Mouse (Mus musculus) forebrain, embryonic 10.5 days (tissue): ENCODE results near the gene Sptlc2. TPM values are rescaled to one million over a fixed set of nuclear protein-coding genes. Genes with fewer than 3 reads are reported as not detected.

Experiments
- DNase-seq: peaks from one replicate; pipeline ENCODE4 v3.0.0-alpha.2; 2017; ENCODE audit warnings: low spot score; ENCODE audit errors: extremely low spot score
- H3K27ac ChIP-seq: fragments of 300-500 bp; sonication (generic); 2 replicates; pipeline ENCODE4 v1.5.1; 2016; ENCODE audit warnings: mild to moderate bottlenecking
- H3K27me3 ChIP-seq: fragments of 300-500 bp; sonication (generic); 2 replicates; pipeline ENCODE4 v1.6.1; 2016; ENCODE audit warnings: mild to moderate bottlenecking; ENCODE audit not compliant: poor library complexity, severe bottlenecking
- H3K36me3 ChIP-seq: fragments of 300-500 bp; sonication (generic); replicated peaks from 2 replicates; pipeline ENCODE4 v1.6.1; 2016; ENCODE audit warnings: mild to moderate bottlenecking, moderate library complexity
- H3K4me1 ChIP-seq: fragments of 300-500 bp; sonication (generic); 2 replicates; pipeline ENCODE4 v1.6.1; 2016
- H3K4me3 ChIP-seq: fragments of 300-500 bp; sonication (generic); 2 replicates; pipeline ENCODE4 v1.5.1; 2016; ENCODE audit warnings: mild to moderate bottlenecking, moderate library complexity
- H3K9me3 ChIP-seq: fragments of 300-500 bp; sonication (generic); 2 replicates; pipeline ENCODE4 v1.6.1; 2016; ENCODE audit warnings: mild to moderate bottlenecking, moderate library complexity
- WGBS: fragments of 180-500 bp; shearing (Covaris S2); methylation state at CpG from one replicate; pipeline ENCODE4 v1.1.7; 2016; 5-methylcytosine and 5-hydroxymethylcytosine counted together
- polyA plus RNA-seq: library from polyadenylated mRNA; unstranded; fragments of >200 nt; fragmentation: Nextera tagmentation; extraction: Ambion mirVana; gene quantifications from 2 replicates; pipeline ENCODE4 v1.2.1, GENCODE M21; 2016

The Sptlc2 gene
- 51.4 and 56.1 TPM in 2 replicates for polyA plus RNA-seq

DNA sequence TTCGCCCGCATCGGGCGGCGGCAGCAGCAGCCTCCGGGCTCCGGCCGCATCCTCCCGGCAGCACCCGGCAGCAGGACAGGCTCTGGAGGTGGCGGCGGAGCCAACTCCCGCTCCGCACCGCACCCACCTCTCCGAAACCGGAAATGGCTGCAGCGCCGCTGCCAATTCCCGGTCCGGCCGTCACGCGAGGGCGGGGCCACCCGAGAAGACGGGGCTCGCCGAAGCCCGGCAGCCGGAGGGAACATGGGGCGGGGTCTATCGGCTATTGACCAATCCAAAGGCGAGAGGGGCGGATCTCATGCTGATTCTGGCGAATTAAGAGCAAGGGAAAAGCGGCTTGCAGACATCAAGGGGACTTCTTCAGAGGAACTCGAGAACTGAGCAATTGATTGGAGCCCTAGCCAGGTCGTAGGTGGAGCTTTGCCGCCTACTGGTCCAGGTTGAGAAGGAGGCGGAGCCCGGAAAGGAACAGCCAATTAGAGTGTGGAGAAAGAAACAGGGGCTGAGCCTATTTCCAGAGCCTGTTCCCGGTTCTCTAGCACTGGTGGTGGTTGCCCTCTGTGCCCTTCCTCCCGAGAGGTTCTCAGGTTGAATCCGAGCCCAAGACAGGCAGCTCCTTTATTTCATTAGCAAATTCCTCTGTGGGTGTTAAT is at the start of gene Sptlc2:
Gene Sptlc2, minus strand, starts transcription at position 234 of the 653 bp plus-strand sequence.
- Histone ChIP-seq H3K27ac (peak within 1 kb of the TSS; percentile 88), H3K36me3 (no peaks in the 10 kb centered on the region), H3K4me3 (peak within 1 kb of the TSS; percentile 98), H3K9me3 (no peaks in the 10 kb centered on the region), H3K27me3 (no peaks in the 10 kb centered on the region), H3K4me1 (peaks cover 23% of the 10 kb centered on the region)
- DNase-seq, result peak; percentile 99
- under 1% methylated on average over 45 of the region's 45 CpGs for WGBS

DNA sequence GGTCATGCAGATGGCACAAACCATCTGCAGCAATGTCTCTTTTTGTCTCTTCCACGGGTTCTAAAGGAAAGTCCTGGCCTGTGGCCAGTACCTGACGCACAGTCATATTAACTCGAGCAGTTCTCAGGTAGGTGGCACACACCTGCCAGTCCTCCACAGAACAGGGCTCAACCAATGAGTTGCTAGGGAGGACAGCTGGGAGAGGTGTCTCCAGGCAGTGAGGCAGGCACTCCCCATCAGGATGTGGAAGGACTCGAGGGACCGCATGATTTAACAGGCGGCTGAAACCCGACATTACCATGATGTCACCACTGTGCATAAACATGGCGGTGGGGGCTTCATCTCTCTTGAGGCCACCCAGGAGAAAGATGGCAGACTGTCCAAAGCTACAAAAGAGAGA is 40.7 kb upstream of the Sptlc2 start:
- Histone ChIP-seq H3K36me3 (peaks cover 98% of the 10 kb centered on the region), H3K4me1 (peaks cover 8% of the 10 kb centered on the region), H3K9me3 (no peaks in the 10 kb centered on the region), H3K27me3 (no peaks in the 10 kb centered on the region), H3K27ac (no peak overlapping the region), H3K4me3 (no peak overlapping the region)
- 92% methylated on average over 8 of the region's 8 CpGs for WGBS
- DNase-seq, result no peak

DNA sequence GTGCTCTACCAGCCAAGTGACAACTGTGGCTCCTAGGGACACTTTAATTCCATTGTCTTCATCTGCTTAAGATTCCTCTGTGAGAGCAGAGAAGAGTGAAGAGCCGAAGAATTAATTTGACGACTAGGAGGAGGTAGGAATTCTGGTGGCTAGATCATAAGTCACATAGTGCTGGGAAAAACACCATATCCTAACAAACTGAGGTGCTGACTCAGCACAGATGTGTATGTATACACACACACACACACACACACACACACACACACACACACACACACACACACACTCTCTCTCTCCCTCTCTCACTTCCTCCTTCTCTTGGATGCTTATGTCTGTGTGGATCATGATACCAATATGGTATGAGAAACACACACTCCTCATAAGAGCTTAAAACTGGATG is 40.1 kb upstream of the Sptlc2 start:
- H3K27ac ChIP-seq, result no peak overlapping the region
- H3K36me3 ChIP-seq, result peaks cover 98% of the 10 kb centered on the region
- H3K4me1 ChIP-seq, result peaks cover 8% of the 10 kb centered on the region
- H3K4me3 ChIP-seq, result no peak overlapping the region
- no peaks in the 10 kb centered on the region for H3K27me3 ChIP-seq
- 91% methylated on average over 2 of the region's 2 CpGs for WGBS
- no peaks in the 10 kb centered on the region for H3K9me3 ChIP-seq
- DNase-seq, result no peak

DNA sequence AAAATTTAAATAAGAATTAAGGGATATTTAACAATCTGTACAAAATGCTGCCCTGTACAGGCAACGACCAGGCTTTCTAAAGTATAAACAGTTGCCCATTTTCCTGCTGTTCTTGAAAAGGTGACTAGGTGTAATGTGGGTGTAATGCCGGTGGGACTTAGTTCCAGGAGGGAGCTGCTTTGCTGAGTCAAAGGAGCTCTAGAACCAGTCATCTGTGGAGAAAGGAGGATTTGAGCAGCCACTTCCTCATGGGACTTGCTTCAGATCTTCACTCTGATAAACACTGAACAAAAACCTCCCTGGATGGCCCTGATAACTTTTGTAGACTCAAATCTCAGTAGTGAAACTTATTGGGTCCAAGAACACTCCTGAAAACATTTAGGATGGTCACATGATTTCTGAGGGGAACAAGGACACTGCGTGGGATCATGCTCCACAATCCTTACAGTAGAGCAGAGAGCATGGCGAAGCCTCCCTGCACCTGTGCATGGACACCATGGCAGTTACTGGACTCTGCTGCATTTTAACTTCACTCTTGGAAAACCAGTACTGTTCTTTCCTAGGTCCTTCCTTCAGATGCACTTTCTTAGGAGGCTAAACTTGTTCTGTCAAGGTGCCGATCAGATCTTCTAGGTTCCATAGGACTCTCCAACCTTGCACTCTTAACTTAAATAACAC is 38.3 kb upstream of the Sptlc2 start:
- H3K4me3 ChIP-seq, result no peak overlapping the region
- DNase-seq, result no peak
- WGBS, result 92% methylated on average over 5 of the region's 5 CpGs
- peaks cover 8% of the 10 kb centered on the region for H3K4me1 ChIP-seq
- H3K27me3 ChIP-seq, result no peaks in the 10 kb centered on the region
- no peaks in the 10 kb centered on the region for H3K9me3 ChIP-seq
- H3K36me3 ChIP-seq, result peaks cover 94% of the 10 kb centered on the region
- no peak overlapping the region for H3K27ac ChIP-seq

DNA sequence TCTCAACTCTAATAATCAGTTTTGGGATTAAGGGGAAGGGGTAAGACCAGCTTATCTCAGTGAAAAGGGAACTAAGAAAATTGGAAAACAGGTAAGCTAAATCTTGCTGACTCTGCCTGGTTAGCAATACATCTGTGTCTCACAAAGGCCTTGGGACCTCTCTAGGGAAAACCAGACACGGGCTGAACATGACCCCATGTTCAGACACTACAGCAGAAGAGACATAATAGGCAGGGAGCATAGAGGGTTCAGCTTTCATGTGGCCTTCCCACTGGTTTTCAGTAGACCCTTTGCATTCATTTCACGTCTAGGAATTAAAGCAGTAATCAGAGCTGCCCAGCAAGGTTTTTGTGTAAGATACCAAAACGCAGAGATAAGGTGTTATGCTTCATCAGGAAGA is 36.4 kb upstream of the Sptlc2 start:
- 31% methylated on average over 3 of the region's 3 CpGs for WGBS
- Histone ChIP-seq H3K4me1 (peaks cover 14% of the 10 kb centered on the region), H3K36me3 (peaks cover 74% of the 10 kb centered on the region), H3K27ac (no peak overlapping the region), H3K27me3 (no peaks in the 10 kb centered on the region), H3K9me3 (no peaks in the 10 kb centered on the region), H3K4me3 (no peak overlapping the region)
- DNase-seq, result no peak

DNA sequence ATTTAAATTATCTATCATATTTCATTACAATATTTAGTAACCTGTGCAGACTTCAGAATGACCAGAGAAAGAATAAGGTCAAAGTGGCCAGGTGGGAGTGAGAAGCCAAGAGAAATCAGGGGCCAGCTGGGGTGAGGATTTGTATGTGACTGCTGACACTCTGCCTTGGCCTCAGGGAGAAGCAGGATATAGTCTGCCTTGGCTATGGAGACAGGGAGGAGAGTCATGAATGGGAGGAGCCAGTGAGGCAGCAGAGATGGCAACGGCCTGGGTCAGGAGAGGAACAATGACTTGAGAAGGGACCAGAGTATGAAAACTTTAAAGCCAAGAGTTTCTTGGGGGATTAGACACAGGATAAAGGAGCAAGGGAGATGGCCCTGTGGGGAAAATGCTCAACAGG is 35.5 kb upstream of the Sptlc2 start:
- Histone ChIP-seq H3K4me3 (no peak overlapping the region), H3K4me1 (peaks cover 22% of the 10 kb centered on the region), H3K9me3 (no peaks in the 10 kb centered on the region), H3K27ac (no peak overlapping the region), H3K36me3 (peaks cover 66% of the 10 kb centered on the region), H3K27me3 (no peaks in the 10 kb centered on the region)
- DNase-seq, result no peak
- 39% methylated on average over 1 of the region's 1 CpGs for WGBS

DNA sequence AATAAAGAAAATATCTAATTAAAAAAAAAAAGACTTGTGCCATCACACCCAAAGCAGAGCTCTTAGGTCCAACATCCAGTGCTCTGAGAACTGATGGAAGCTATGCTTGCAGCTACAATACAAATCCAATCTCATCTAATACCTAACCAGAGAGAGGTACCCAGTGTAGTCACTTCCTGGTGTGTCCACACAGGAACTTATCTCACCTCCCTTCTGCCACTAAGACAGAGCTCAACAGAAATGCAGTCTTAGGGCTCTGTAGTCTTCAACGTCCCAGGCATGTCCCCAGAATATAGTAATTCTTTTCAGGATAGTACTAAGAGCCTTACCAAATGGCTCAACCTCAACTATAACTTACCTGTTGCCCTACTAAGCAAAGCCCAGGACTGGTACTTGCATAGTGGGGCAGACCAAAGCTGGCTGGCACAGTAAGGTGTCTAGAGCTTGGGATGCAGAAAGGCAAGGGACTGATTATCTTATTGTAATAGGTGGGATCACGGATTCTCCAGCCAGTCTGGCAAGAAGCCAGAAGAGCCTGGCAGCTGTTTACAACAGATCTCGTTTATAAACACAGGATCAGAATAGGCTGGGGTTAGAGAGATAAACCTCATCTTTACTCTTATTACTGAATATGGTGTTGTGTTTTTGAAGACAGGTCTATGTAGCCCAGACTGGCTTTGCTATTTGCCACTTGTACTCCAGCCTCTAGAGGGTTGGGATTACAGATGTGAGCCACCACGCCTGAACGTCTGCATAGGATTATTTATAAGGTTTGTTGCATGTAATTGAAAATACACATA is 33.8 kb upstream of the Sptlc2 start:
- H3K27ac ChIP-seq, result no peak overlapping the region
- no peaks in the 10 kb centered on the region for H3K9me3 ChIP-seq
- H3K36me3 ChIP-seq, result peaks cover 48% of the 10 kb centered on the region
- WGBS, result 90% methylated on average over 5 of the region's 5 CpGs
- no peak overlapping the region for H3K4me3 ChIP-seq
- DNase-seq, result no peak
- no peaks in the 10 kb centered on the region for H3K27me3 ChIP-seq
- peaks cover 24% of the 10 kb centered on the region for H3K4me1 ChIP-seq

DNA sequence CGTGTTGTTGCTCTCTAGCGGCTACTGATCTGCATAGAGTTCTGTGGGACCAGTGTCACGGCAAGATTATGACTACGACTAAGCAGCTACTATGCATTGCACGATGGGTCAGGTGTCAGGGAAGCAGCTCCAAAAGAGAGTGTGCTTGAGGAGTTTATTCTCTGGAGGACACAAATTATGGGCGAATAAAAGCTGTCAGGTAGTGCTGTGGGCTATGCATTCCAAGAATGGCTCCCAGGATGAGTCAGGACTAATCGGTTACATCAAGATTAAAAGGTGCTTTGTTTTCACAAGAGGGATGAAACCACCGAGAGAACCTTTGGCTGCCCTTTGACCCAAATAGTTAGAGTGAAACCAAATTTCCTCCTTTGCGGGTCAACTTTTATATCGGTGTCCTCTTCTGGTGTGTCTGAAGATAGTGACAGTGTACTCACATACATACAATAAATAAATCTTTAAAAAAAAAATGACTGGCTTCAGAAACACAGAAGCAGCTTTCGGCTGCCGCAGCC is 31.9 kb upstream of the Sptlc2 start:
- peaks cover 24% of the 10 kb centered on the region for H3K4me1 ChIP-seq
- H3K27ac ChIP-seq, result peak overlapping the region; percentile 48; the same call in 1 of the 2 replicates
- no peak for DNase-seq
- H3K4me3 ChIP-seq, result no peak overlapping the region
- peaks cover 31% of the 10 kb centered on the region for H3K36me3 ChIP-seq
- no peaks in the 10 kb centered on the region for H3K27me3 ChIP-seq
- WGBS, result 80% methylated on average over 12 of the region's 12 CpGs
- no peaks in the 10 kb centered on the region for H3K9me3 ChIP-seq

DNA sequence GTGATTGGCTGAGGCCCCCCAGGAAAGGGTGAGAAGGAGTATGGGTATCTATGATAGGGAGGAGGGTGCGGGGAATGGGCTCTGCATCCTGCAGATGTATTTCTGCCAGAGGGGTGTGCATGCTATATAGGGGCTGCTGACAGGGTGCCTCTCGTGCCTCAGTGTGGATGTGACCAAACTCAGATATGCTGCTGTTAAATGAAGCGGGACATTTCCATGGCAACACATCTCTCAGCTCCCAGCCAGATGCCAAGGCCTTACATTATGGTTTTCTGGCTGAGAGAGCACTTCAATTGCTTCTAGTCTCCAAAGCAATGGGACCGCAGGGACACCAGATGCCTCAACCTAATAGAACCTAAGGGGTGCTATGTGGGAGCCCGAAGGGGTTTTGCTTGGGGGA is 30.8 kb upstream of the Sptlc2 start:
- Histone ChIP-seq H3K27ac (peak overlapping the region; percentile 48; the same call in 1 of the 2 replicates), H3K27me3 (no peaks in the 10 kb centered on the region), H3K9me3 (no peaks in the 10 kb centered on the region), H3K4me3 (no peak overlapping the region), H3K36me3 (peaks cover 21% of the 10 kb centered on the region), H3K4me1 (peaks cover 16% of the 10 kb centered on the region)
- DNase-seq, result peak; percentile 27
- WGBS, result 57% methylated on average over 5 of the region's 5 CpGs

DNA sequence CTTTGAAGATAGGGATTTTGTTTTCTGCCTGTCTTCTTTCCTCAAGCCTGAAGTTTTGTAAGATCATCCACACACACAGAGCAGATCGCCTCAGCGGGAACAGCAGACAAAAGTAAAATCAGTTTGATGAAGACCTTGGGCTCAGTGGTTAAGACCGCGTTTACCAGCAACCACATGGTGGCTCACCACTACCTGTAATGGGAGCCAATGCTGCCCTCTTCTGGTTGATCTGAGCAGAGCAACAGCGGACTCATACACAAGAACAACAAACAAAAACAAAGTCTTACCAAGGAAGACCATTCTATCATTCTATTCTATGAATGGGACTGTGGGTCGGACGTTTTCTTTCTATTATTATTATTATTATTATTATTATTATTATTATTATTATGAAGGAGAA is 28.5 kb upstream of the Sptlc2 start:
- peaks cover under 1% of the 10 kb centered on the region for H3K36me3 ChIP-seq
- H3K9me3 ChIP-seq, result no peaks in the 10 kb centered on the region
- no peaks in the 10 kb centered on the region for H3K27me3 ChIP-seq
- WGBS, result 42% methylated on average over 7 of the region's 7 CpGs
- DNase-seq, result peak; percentile 53
- H3K27ac ChIP-seq, result no peak overlapping the region
- no peak overlapping the region for H3K4me3 ChIP-seq
- H3K4me1 ChIP-seq, result peaks cover 16% of the 10 kb centered on the region

DNA sequence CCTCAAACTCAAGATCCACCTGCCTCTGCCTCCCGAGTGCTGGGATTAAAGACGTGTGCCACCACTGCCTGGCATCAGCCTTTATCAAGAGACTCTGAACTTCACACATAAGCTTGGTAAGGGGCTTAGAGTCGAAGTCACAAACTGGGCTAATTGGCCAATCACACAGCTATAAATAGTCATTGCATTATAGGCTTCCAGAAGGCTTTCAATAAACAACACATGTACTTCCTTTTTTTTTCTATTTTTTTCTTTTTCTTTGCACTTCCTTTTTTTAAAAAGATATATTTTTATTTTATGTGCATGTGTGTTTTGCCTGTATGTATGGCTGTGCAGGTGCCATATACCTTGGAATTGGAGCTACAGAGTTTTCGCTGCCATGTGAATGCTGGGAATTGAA is 27.2 kb upstream of the Sptlc2 start:
- DNase-seq, result no peak
- no peak overlapping the region for H3K4me3 ChIP-seq
- 84% methylated on average over 4 of the region's 4 CpGs for WGBS
- H3K9me3 ChIP-seq, result no peaks in the 10 kb centered on the region
- no peaks in the 10 kb centered on the region for H3K36me3 ChIP-seq
- no peaks in the 10 kb centered on the region for H3K27me3 ChIP-seq
- peaks cover 21% of the 10 kb centered on the region for H3K4me1 ChIP-seq
- H3K27ac ChIP-seq, result no peak overlapping the region

DNA sequence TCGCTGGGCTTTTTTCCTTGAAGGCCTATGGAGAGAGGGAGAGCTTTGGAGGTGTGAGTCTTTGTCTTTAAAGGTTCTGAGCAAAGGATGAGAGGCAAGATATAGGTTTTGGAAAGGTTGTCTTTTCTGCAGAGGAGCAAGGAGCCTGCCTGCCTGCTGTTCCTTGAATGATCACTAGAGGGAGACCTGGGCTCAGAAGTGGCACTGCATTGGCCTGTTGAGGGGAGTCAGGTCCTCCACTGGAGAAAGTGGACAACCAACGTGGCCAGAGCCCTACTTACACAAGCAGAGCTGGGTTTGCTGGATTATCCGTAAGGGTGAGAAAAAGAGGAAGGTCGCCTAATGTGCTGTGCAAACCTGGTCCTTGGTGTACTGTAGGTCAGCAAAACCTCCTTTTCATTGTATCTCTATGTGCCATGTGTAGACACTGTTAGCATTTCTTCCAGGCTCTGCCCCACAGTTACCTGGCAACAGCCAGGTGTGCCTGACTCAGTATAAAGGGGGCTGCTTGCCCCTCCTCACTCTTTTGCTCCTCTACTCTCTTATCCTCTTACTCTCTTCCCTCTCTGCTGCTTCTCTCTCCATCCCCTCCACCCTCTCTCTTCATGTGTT is 25.1 kb upstream of the Sptlc2 start:
- Histone ChIP-seq H3K9me3 (no peaks in the 10 kb centered on the region), H3K27me3 (no peaks in the 10 kb centered on the region)
- 27% methylated on average over 4 of the region's 4 CpGs for WGBS

More for the DNA sequence above, 25.1 kb upstream of the Sptlc2 start:
- Histone ChIP-seq H3K27ac (no peak overlapping the region), H3K4me1 (peaks cover 8% of the 10 kb centered on the region), H3K4me3 (no peak overlapping the region), H3K36me3 (no peaks in the 10 kb centered on the region)
- peak; percentile 61 for DNase-seq
